In the genomic region with DNA sequence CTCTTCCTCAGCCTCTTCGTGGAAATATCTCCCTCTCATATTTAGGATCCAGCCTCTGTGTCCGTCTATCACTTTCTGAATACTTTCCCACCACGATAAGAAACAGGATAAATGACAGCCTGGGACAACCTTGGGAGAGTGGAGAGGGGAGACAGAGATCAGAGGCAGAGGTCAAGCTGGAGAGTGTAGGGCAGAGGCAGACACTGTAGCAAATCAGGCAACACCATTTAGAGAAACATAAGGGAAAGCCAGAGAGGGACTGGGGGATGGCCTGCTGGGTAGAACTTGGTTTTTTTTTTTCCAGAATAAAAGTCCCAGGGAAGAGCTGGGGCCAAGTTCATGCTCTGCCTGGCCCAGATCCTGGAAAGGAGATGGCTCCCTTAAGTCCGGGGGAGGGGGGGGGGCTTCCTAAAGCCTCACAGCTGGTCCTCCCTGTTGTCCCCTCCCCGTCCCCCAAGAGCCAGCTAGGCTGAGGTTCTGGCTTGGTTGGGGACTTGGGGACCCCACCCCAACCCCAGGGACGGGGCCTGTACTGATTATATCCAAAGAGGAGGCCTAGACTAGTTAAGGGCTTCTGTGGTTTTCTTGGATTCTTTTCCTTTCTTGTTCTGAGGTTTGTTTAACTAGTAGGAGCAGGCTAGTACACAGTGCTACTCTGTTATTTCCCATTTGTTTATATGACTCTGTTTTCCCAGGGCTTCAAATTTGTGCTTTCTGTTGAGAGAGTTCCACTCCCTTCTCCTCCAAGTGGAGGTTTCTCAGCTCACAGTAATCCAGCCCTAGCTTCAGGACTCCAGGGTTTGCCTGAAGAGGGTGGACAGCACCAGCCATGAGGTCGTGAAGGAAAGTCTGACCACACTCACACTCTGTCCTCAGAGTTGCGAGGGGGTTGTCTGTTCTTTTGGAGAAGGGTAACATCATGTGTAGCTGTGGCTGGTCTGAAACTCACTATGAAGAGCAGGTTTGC, we compare ENCODE assay signal across 1 mouse cellular context.
TF ChIP-seq lines count a peak whose summit lies in the region.

No protein-coding gene starts in this region.

TF ChIP-seq in myocyte, 11 proteins besides CTCF, POLR2A, EP300 and RAD21 (continued from another document):
- TF ChIP-seq E2F4 (IDR thresholded peaks at IDR 0.05; ENCODE audit: insufficient read depth) (no peak), SRF (IDR thresholded peaks at IDR 0.05; ENCODE audit: control insufficient read depth, insufficient read length, low read depth) (no peak), MYOD1 (IDR thresholded peaks at IDR 0.05; ENCODE audit: control insufficient read depth in 1 of 3, insufficient read length in 2 of 3, low read depth in 2 of 3) (no peak), CEBPB (IDR thresholded peaks at IDR 0.05; ENCODE audit: insufficient read depth, poor library complexity, severe bottlenecking) (no peak)
